Mouse (Mus musculus) v-Abl transformed pro-B cells (cell line): ENCODE data around the gene Nrxn3.

Experiments
- in situ Hi-C, 2 experiments: fragments of 400-800 bp; cut with MboI; formaldehyde crosslinking; loops; one replicate each; pipeline ENCODE4 v1.15.1; 2025; ENCODE audit not compliant: unreplicated experiment in 2 of 2

The Nrxn3 gene

GRCm38 (mm10) chr12:89724048-89724447 lies 1001.4 kb downstream of the Nrxn3 start:
- in situ Hi-C loops, result loop anchor here (25.0 kb wide), 2 partner anchors 1013 to 1588 kb away; partner anchors contain the start of gene Dio2 (in 2 of the 2)

GRCm38 (mm10) chr12:89742326-89742725 lies 1019.6 kb downstream of the Nrxn3 start:
- in situ Hi-C loops, result no loop called here

- in situ Hi-C loops, result no loop called here
Measured at GRCm38 (mm10) chr12:89742796-89743195, 1020.1 kb downstream of the Nrxn3 start.

GRCm38 (mm10) chr12:89764191-89765082 lies 1041.8 kb downstream of the Nrxn3 start:
- in situ Hi-C loops, result no loop called here

GRCm38 (mm10) chr12:89765179-89765578 lies 1042.5 kb downstream of the Nrxn3 start:
- in situ Hi-C loops, result no loop called here

- in situ Hi-C loops, result no loop called here
Measured at GRCm38 (mm10) chr12:89788794-89789193, 1066.1 kb downstream of the Nrxn3 start.

GRCm38 (mm10) chr12:89789981-89790380 lies 1067.3 kb downstream of the Nrxn3 start:
- in situ Hi-C loops, result no loop called here

- in situ Hi-C loops, result no loop called here
Measured at GRCm38 (mm10) chr12:89791829-89792228, 1069.2 kb downstream of the Nrxn3 start.

GRCm38 (mm10) chr12:89794741-89795140 lies 1072.1 kb downstream of the Nrxn3 start:
- in situ Hi-C loops, result no loop called here

GRCm38 (mm10) chr12:89808217-89808616 lies 1085.5 kb downstream of the Nrxn3 start:
- in situ Hi-C loops, result no loop called here

GRCm38 (mm10) chr12:89810146-89810545 lies 1087.5 kb downstream of the Nrxn3 start:
- in situ Hi-C loops, result no loop called here

GRCm38 (mm10) chr12:89811815-89812549 lies 1089.3 kb downstream of the Nrxn3 start:
- in situ Hi-C loops, result no loop called here

GRCm38 (mm10) chr12:89812550-89813207 lies 1090.0 kb downstream of the Nrxn3 start:
- in situ Hi-C loops, result no loop called here

- in situ Hi-C loops, result no loop called here
Measured at GRCm38 (mm10) chr12:89813294-89813693, 1090.6 kb downstream of the Nrxn3 start.

- in situ Hi-C loops, result no loop called here
Measured at GRCm38 (mm10) chr12:89813718-89814117, 1091.0 kb downstream of the Nrxn3 start.

- in situ Hi-C loops, result no loop called here
Measured at GRCm38 (mm10) chr12:89814536-89814935, 1091.9 kb downstream of the Nrxn3 start.

GRCm38 (mm10) chr12:89817072-89817773 lies 1094.5 kb downstream of the Nrxn3 start:
- in situ Hi-C loops, result no loop called here

GRCm38 (mm10) chr12:89818200-89818599 lies 1095.5 kb downstream of the Nrxn3 start:
- in situ Hi-C loops, result no loop called here

- in situ Hi-C loops, result no loop called here
Measured at GRCm38 (mm10) chr12:89822141-89822540, 1099.5 kb downstream of the Nrxn3 start.

GRCm38 (mm10) chr12:89829927-89830326 lies 1107.3 kb downstream of the Nrxn3 start:
- in situ Hi-C loops, result no loop called here
